Mouse (Mus musculus) megakaryocyte, embryonic 14.5 days (primary cell): ENCODE measurements around the gene Nudt22.

ENCODE experiments used
- FLI1 ChIP-seq: IDR thresholded peaks from 2 replicates; pipeline ENCODE4 v1.6.1; 2012; ENCODE audit warnings: low read length, inconsistent platforms, mixed read lengths
- GATA1 ChIP-seq: IDR thresholded peaks from 3 replicates; pipeline ENCODE4 v1.6.1; 2012; ENCODE audit warnings: mixed read lengths, low read length, inconsistent platforms, borderline replicate concordance

GRCm38 (mm10) chr19:6987061-6987903 lies 8.6 kb downstream of the Nudt22 start, which contains the start of gene Vegfb:
- TF ChIP-seq GATA1 = no peak
- TF ChIP-seq FLI1 = no peak
